Mouse (Mus musculus) frontal cortex, postnatal 36 days (tissue): ENCODE measurements around the gene Mrc1.
"Not testable (repeated sequence)": the region's sequence is repeated elsewhere in the genome, so short reads cannot be mapped to it uniquely, and the experiment has no call there.

Experiments
- DNase-seq, 2 experiments: peaks; one replicate each; pipeline ENCODE4 v3.0.0; 2022; ENCODE audit warnings: low spot score in 2 of 2

Mrc1 gene

GRCm38 (mm10) chr2:14229149-14229548, at the start of gene Mrc1:
Gene Mrc1, plus strand, starts transcription at chr2:14229392.
- DNase-seq = no peak

- no peak for DNase-seq
Measured at GRCm38 (mm10) chr2:14184375-14184774, 44.8 kb upstream of the Mrc1 start.

DNA sequence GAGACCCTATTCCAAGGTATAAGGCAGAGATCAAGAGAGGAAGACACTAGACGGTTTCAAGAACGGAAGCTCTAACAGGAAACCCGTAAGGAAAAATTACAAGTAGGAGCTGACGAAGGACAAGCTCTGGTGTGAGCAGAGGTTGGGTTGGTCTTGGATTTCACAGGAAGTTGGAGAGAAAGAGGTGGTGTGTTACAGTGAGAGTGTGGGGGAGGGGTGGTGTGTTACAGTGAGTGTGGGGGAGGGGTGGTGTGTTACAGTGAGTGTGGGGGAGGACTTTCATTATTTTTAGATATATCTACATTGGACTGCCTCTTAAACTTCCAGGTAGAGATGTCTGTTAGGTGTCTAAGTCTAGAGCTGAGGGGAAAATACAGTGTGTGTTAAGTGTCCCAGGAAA, 38.5 kb upstream of the Mrc1 start:
- no peak for DNase-seq

DNA sequence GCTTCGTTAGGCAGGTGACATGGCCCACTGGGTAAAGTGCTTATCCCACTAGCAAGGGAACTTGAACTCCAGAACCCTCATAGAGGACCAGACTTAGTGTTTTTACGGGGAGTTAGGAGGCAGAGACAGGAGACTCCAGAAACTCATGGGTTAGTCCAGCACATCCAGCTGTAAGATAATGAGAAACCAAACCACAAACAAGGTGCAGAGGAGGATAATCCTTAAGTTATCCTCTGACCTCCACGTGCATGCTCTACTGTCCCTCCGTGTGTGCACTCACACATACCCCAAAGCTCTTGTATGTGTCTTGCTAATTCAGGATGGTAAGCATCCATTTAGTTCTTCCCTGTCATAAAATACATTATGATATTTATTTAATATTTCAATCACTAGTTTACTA, 37.6 kb upstream of the Mrc1 start:
- DNase-seq = no peak

DNA sequence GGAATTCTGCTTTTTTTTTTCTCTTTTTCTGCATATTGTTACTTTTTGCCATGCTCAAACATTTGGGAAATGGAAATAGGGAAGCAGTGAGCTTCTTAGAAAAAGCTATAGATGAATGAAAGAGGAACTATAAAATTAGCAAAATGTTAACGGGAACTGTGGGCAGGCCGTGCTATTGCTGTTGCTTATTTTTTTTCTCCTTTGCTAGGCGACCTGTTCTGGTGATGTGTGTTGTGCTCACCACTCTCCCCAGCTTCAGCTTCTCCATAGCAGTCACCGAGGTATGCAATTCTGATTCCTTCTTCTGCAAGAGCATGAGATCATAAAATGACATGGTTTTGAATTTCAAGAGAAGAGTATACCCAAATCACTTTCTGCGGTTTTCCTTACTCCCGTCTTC, 37.1 kb upstream of the Mrc1 start:
- DNase-seq = no peak

DNA sequence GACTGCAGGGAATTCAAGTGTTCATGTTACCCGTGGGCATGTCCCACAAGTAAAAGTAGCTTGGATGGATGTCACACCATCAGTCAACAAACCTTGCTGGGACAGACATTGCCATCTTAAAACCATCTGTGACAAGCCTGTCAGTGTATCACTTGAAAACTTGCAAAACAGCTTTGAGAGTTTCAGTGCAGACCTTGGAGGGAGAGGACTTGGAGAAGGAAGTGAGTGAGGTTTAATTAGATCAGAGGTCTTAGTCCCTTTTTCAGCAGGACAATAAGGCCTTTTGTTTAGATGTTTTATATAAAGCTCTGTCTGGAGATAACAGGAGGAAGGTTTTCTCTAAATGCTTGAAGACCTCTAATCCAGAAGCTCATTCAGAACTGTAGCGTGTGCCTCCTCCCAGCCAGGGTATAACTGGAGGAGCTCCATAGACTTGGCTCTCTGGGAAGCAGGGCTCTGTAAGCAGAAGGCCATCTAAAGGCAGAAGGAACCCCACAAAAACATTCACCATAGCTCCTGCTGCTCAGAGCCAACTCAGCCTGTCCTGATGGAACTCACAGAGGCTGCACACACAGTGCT, 30.8 kb upstream of the Mrc1 start:
- DNase-seq = not testable (repeated sequence)

DNA sequence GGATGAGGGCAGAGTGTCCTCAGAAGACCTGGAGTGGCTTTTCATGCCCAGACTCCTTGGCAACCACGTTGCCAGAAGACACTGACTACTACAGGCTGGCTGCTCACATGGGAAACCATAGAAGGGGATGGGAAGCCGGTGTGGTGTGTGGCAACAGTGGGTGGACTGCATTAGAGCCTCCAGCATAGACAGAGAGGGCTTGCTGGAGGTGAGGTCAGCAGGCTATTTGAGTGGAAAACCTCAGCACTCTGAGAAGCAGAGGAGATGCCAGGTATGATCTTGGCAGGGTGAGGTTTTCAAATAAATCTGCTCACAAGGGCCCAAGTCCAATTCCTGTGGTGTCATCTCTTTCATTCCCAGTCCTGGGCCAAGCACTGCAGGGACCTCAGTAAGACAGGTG, 29.6 kb upstream of the Mrc1 start:
- no peak for DNase-seq

DNA sequence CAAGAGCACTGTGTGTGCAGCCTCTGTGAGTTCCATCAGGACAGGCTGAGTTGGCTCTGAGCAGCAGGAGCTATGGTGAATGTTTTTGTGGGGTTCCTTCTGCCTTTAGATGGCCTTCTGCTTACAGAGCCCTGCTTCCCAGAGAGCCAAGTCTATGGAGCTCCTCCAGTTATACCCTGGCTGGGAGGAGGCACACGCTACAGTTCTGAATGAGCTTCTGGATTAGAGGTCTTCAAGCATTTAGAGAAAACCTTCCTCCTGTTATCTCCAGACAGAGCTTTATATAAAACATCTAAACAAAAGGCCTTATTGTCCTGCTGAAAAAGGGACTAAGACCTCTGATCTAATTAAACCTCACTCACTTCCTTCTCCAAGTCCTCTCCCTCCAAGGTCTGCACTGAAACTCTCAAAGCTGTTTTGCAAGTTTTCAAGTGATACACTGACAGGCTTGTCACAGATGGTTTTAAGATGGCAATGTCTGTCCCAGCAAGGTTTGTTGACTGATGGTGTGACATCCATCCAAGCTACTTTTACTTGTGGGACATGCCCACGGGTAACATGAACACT, 28.2 kb upstream of the Mrc1 start:
- DNase-seq = not testable (repeated sequence)

DNA sequence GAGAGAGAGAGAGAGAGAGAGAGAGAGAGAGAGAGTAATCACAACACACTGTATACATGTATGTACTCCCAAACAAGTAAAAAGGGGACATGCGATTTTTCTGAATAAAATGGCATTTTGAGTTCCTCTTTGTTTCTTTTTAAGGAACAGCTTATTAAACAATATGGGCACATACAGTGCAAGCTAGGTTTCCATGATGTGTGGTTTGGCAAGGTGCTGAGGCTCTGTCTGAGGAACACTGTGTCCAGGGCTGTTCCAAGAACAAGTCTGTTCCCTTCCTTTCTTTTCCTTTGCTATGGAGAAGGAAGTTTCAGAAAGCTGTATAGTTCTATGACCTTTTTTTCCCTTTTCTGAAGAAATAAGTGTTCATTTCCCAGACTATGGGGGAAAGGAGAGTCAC, 24.9 kb upstream of the Mrc1 start:
- DNase-seq = no peak

DNA sequence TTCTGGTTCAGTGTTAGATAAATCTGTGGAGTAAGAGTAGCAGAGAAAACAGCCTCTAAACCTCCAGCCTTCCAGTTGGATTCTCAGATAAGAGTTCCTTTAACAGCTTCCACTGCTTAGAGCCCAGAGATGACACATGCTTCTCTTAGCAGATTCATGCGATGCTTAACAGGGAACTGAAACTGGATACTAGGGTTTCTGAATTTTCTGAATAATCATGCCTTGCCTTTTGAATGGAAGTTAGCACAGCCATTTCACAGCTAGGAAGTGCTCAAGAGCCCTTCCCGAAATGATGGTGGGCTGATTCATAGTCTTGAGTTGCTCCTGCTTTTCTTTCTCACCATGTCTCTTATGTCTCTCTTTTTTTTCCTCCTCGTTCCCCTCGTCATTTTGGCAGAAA, 22.4 kb upstream of the Mrc1 start:
- no peak for DNase-seq

GRCm38 (mm10) chr2:14210731-14211130, 18.5 kb upstream of the Mrc1 start:
- no peak for DNase-seq

DNA sequence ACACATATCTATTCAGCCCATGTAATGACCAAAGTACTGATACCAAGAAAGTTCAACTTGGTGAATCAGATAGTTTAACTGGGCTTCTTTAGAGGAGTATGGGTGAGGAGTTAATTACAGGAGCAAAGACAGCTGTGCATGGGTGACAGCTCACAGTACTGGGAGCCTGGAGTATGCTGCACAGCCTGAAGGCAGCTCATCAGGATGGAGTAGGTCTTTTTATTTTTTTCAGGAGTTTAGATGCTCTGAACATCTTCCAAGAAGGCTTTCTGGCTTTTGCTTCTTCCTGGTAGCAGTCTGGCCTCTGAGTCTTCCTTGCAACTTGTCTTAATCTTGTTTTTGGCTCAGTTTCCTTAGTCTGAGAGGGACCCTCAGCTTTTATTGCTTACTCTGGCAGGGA, 17.6 kb upstream of the Mrc1 start:
- no peak for DNase-seq

- no peak for DNase-seq
Measured at GRCm38 (mm10) chr2:14214764-14215163, 14.4 kb upstream of the Mrc1 start.

DNA sequence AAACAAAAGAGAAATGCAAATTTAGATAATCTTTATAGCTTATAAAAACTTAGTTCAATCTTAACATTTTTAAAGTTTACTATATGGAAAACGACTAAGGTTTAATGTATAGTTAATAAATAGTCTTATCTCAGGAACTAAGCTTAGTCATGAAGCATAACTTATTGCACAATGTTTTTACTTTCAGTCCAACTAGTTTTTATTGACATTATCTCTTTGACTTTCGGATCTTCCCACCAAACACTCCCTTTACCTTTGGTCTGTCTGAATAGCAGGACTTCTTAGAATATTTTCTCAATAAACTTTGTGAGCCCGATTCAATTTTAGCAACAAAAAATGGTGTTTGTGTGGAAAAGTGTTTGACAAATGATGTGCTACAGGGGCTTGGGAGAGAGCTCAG, 12.5 kb upstream of the Mrc1 start:
- no peak for DNase-seq

DNA sequence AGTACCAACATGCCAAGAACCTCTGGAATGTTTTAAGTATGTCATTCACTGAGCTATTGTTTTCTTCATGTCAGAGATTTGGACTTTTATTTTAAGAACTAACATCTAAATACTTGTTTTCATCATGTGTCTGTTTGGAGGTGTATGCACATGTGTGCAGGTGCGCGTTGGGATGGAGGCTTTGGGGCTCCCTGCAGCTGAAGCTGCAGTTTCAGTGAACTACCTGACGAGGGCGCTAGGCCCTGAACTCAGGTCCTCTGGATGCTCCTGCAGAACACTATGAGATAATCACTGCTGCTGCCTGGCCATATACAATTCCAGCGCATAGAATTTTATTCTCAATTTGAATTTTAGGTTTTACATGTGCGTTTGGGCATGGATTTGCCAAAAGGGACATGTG, 11.1 kb upstream of the Mrc1 start:
- no peak for DNase-seq

- no peak for DNase-seq
Measured at GRCm38 (mm10) chr2:14224387-14224786, 4.8 kb upstream of the Mrc1 start.

GRCm38 (mm10) chr2:14228495-14228894, 697 bp upstream of the Mrc1 start:
- no peak for DNase-seq

DNA sequence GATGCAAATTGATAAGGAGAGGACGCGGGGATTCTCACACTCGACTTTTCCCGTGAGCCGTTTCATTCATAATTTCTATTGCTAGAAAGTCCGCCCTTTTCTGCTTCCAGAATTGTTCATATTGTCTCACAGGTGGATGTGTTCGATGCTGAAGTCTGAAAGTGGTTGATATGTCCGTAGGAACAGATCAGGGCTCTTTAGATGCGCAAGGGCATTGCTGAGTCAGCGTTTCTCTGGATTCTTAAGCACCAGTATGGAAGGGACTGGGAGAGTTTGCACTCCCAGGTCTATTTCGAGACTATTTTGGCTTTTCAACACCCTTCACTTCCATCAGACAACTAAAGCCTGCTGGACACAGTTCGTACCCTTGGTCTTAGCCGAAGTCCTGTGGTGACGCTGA, 787 bp downstream of the Mrc1 start:
- DNase-seq = no peak

- DNase-seq = no peak
Measured at GRCm38 (mm10) chr2:14232897-14233296, 3.7 kb downstream of the Mrc1 start.

DNA sequence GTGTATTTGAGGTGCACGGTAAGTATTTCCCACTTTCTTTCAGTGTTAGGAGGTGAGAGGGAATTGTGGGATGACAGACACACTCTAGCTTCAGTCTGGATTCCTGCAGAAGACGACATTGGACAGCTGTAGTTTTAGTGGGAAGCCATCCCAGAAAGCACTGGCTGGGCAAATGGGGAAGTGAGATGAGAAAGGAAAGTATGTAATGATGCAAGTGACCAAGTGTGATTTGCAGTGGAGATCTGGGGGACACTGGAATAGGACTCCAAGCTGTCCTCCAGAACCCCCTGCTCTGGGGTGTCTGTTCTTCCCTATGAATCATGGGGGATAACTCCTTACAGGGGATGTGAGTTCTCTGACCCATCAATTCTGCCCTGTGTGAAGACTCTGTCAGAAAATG, 4.8 kb downstream of the Mrc1 start:
- no peak for DNase-seq

GRCm38 (mm10) chr2:14235319-14235718, 6.1 kb downstream of the Mrc1 start:
- DNase-seq = no peak

- no peak for DNase-seq
Measured at GRCm38 (mm10) chr2:14236920-14237319, 7.7 kb downstream of the Mrc1 start.

DNA sequence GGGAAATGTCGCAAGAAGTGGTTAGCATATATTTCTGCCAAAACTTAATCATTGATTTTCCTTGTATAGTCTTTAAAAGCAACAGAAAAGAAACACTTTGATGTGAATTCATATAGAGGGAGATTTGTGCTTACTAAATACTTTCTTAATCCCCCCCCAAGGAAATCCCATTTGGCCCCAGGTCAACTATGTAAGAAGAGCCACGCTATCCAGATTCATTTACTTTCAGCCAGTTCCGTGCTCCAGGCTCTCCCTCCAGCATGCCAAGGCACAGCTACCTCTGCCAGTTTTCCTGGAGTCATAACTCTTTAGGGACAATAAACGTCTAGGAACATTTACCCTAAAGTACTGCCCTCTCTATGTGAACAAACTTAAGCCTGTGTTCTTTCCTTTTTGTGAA, 8.5 kb downstream of the Mrc1 start:
- no peak for DNase-seq

- no peak for DNase-seq
Measured at GRCm38 (mm10) chr2:14239151-14239550, 10.0 kb downstream of the Mrc1 start.
